Mouse (Mus musculus): ENCODE results near the gene Cadm4.
A peak's percentile ranks its signal among the peaks of the same experiment; 100 is the strongest.

Gene Cadm4

DNA sequence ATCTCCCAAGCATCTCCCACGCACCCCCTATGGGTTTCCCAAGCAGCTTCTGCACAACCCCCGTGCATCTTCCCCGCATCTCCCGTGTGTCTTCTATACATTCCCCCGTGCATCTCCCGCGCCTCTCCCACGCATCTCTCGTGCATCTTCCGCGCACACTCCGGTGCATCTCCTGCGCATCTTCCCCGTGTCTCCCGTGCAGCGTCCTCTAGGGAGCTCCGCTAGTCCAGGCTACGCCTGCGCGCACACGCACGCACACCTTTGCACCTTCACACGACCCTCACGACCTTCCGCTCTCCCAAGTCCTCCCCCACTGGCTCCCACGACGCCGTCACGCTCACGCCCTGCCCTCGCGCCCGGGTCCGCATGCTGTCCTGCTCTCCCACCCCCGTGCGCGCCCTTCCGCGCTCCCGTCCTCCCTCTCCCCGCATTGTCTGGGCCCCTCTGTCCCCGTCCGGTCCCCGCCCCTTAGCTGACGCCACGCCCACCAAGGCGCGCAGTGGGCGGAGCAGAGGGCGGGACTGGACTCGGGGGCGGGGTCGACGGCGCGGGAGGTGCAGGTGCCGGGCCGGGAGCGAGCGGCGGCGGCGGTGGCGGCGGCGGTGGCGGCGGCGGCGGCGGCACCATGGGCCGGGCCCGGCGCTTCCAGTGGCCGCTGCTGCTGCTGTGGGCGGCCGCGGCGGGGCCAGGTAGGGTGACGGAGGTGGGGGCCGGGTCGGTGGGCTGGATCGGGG lies at the start of gene Cadm4:
TSS of gene Cadm4 (plus strand) at position 550 of the 734 bp plus-strand sequence.
- DNase-seq = peak; percentile 96

DNA sequence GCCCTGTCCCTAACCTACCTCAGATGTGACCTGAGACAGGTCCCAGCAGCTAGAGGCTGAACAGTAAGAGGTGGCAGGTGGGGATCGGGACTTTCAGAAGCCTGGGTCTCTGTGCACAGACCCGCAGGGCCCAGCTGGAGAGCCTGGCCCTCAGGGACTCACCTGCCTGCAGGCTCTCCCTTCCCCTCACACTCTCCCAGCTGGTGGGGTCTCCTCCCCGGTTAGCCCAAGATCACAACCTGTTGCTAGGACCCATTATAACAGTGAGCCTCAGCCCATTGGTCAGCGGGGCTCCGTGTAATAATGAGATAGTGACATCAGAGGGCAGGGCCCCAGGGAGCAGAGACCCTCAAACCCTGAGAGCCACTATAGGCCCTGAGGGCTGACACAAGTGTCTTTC lies 46.5 kb upstream of the Cadm4 start:
- DNase-seq = no peak

DNA sequence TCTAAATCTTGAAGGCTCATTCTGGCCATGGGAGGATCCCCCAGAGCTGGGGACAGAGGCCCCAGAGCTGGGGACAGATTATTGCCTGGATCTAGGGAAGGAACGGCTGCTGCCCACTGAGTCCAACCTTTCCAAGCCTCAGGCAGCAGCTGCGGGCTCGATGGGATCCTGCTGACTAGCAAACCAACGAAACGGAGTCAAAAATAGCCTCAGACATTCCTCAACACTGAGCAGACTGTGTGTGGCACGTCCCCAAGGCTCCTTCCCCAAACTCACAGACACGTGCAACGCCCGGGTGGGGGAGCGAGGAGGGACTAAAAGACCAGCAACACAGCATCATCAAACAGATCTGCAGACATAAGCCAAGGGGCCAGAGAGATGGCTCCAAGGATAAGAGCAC lies 43.8 kb upstream of the Cadm4 start:
- DNase-seq = no peak

DNA sequence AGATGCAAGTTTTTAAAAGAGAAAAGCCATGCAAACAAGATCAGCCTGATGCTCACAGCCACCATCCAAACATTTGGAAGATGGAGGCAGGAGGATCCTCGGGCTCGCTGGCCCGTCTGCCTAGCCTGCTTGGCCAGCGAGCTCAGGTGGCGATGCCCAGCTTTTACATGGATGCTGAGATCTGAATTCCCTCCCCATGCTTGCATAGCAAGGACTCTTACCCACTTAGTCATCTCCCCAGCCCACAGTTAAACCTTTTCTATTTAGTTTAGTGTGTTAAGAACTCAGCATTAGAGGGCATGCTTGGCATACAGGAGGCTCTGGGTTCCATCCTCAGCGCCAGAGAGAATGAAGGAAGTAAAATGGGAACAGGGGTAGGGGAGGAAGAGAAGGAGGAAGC lies 42.6 kb upstream of the Cadm4 start:
- DNase-seq = no peak

DNA sequence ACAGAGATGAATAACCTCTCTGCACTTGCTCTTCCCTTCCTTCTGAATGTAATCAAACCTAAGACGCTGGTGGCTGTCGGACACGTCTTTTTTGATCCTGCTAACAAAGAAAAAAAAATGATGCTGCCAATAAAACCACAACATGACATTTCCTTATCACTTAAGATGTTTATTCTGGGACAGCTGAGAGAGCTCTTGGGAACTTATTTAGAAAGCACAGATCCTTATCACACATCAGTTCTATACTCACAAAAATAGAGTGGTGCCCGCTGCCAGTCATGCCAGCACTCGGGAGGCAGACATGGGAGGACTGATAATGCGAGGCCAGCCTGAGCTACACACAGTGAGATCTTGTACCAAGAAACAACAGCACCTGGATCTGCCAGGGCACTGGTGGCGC lies 41.9 kb upstream of the Cadm4 start:
- no peak for DNase-seq

DNA sequence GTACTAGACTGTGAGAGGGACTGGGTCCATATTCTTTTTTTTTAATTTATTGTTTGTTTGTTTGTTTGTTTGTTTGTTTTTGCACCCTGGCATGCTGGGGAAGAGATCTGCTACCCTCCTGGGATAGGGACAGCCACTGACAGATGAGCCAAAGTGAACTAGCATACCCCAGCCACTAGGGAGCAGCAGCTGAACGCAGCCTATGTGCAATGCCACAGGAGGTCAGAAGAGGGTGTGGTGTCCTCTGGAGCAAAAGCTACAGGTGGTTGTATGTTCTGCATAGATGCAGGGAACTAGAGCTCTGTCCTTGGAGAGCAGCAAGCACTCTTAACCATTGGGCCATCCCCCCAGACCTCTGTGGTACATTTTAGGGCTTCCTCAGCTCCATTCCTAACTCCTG lies 40.0 kb upstream of the Cadm4 start:
- DNase-seq = no peak

DNA sequence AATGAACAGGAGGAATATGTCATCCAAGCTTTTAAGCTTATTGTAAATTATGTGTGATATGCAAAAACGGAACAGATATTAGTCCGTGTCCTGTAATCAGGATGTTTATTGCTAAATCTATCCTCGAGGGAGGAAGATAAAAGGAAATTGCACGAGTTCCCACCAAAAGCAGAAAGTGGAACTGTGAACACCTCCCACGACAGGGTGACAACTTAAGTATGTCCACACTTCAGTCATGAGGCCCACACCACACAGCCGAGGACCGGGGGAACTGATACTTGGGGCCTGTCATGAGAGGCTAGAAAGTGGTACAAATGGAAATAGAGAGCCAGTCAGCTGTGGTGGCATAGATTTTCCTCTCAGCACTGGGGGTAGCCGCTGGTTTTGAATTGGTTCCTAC lies 39.5 kb upstream of the Cadm4 start:
- DNase-seq = no peak

DNA sequence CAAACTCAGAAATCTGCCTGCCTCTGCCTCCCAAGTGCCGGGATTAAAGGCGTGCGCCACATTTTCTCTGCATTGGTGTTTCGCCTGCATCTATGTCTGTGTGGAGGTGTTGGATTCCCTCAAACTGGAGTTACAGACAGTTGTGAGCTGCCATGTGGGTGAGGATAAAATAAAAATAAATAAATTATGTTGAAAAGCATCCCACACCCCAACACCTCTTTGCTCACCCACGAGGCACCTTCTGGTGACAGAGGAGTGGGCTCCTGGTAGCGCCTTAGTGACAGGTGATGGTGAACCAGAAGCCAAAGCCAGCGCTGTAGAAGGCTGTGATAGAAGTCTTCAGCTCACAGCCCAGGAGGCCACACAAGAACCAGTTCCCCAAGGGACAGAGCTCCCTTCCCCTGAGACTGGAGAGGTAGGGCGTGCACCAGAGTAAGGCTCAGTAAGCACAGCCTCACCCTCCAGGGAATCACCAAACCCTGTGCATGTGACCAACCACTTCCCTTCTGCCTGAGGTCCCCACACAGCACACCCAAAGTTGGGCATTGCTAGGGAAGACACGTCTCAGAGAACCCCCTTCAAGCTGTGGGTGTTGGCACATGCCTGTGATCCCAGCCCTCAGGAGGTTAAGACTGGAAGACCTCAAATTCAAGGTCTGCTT lies 36.4 kb upstream of the Cadm4 start:
- DNase-seq = no peak

DNA sequence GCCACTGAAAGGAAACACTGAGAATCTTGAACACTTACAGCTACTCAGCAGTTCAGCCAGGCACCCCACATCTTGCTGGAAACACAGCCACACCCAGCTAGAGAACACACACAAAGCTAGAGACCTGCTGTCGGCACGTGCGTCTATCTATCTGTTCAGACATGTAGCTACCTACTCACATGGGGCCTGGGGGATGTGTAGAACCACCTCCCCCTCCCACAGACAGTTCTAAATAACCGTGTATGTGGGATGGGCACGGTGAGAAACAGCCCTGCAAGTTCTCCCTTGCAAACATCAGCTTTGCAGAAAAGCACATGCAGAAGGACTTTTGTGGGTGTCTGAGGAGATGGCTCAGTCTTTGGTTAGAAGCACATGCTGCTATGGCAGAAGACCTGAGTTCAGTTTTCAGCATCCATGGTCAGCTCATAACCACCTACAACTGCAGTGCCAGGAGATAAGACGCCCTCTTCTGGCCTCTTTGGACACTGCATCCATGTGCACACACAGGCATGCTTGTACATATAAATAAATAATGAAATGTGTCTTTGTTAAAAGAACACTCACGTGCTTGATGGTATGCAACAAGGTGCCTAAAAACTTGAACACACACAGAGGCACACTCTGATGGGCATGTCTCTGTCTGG lies 35.0 kb upstream of the Cadm4 start:
- DNase-seq = no peak

DNA sequence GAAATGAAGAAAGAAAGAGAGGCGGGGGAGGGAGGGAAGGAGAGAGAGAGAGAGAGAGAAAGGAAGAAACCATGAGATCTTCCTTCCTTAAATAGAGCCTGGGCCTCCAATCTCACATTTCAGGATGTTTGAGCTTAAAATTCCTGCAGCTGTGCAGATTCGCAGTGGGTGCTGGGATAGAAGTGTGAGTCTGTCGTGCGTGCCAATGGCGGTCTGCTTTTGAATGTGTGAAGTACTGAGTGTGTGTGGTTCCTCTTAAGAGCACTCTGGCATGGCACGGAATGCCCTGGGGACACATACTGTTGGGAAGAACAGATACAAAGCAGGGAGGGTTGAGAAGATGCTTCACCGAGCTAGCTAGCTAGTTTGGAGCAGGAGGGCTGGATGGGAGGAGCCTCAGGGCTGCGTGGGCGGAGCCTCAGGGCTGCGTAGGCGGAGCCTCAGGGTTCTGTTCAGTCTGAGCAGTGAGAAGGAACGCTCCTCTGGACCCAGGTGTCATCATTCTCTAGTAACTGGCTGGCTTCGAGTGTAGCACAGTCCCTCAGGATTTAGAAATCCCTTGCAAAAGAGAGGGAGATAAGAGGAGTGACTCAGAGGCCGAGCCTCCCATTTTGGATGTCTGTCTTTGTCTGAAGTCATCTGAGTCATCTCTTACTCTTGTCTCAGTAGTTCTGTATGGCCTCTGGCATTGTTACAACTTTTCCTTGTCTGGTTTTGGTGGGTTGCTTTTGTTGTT lies 32.9 kb upstream of the Cadm4 start:
- no peak for DNase-seq

DNA sequence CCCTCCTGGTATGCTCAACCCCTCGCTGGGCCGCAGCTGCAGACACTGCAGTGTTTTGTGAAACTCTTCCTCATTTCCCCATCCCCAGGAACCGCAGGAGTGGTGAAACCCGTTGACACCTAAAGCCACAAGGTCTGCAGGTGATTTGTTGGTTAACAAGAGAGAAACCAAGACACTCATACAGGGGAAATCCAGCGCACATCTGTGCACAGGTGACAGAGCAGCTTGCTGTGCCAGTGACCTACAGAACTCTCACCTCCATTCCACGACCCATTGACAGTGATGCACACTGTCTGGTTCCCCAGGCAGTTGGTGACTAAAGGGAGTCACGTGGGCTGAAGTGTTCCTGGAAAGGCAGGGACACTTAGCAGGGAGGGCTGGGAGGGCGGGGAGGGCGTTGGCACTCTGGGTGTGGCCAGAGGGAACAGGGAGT lies 31.2 kb upstream of the Cadm4 start:
- no peak for DNase-seq

DNA sequence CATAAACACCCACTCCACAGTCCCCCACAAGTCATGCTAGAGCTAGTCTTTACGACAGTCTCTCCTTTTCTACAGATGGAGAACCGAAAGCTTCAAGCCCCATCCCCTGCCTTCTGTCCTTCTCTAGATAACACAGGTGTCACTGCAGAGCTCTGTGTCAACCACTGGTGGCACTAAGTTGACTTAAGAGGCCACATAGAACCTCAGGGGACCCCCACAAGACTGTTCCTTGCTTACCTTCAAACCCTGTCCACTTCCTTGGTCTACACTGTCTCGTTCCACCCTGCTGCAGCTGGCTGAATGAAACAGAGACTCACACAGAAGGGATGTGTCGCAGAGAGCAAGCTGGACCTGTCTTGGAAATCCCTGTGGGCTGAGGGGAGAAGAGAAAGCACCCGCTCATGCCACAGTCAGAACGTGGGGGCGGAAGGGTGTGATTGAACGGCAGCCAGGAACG lies 29.9 kb upstream of the Cadm4 start, which contains the start of gene Irgc1:
TSS of gene Irgc1 (minus strand) at position 443 of the 457 bp plus-strand sequence.
- no peak for DNase-seq

DNA sequence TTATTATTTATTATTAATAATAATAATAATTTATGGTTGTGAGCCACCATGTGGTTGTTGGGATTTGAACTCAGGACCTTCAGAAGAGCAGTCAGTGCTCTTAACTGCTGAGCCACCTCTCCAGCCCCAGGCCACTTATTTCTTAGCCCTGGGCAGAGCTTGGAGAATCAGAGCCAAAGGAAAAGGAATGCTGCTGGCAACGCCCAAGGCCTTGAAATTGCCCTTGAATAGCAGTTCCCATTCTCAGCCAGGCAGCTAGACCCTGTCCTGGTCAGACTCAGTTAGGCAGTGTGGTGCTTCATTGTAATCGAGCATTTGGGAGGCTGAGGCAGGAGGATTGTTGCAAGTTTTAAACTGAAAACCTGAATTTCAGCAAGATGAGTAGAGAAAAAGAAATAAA lies 27.6 kb upstream of the Cadm4 start:
- DNase-seq = no peak

DNA sequence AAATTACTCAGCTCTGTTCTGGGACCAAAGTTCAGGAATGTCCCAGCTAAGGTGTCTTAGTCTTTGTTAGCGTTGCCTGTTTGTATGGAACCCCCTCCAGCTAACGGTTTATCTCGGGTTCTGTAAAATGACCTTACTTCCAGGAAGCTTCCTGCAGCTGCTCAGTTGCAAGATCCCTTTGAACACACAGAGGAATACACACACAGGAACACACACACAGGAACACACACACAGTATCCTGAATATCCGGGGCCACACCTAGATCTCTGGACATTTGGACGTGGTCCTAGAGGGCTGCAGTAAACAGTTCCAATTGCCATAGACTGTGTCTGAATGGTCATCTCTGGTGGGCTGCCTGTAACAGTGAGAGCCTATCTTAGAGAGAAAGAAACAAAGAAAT lies 26.1 kb upstream of the Cadm4 start:
- no peak for DNase-seq

DNA sequence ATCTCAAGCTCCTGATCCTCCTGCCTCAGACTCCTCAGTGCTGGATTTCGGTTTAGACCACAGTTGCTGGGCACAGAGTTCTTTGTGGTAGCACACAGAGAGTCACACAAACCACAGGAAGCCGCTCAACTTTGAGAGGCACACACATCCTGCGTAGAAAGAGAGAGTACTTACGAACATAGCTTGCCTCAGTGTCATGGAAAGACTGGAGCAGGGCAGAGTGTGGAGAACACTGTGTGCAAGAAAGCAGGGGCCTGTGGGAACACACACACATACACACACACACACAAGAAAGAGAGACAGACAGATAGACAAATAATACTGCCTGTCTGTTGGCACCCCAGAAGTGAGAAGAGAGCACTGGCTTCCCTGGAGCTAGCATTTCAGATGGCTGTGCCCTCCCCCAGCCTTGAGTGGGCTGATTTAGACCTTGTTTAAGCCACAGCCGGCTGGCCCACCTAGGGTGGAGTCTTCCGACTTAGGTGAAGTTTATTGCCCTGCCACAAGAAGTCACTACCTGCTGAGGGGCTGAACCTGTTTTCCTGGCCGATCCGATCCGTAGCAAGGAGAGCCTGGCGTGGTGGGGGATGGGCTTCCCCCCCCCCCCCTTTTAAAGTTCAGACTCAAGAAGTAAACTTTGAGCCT lies 24.0 kb upstream of the Cadm4 start:
- no peak for DNase-seq

DNA sequence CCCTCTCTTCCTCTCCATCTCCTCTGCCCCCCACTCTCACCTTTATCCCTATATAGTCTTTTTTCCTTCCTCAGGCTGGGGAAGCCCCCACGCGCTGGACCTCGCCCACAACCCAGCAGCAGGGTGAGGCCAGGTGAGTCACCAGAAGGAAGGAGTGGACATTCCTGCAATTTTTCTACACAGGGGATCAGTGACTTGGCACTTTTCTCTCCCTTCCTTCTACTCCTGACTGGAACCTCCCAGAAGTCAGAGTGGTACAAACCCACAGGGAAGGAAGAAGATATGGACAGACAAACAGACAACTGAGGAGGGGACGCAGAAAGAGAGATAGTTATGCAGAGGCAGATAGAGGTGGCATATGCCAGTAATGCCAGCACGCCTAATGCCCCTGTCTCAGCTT lies 22.4 kb upstream of the Cadm4 start:
- DNase-seq = no peak

DNA sequence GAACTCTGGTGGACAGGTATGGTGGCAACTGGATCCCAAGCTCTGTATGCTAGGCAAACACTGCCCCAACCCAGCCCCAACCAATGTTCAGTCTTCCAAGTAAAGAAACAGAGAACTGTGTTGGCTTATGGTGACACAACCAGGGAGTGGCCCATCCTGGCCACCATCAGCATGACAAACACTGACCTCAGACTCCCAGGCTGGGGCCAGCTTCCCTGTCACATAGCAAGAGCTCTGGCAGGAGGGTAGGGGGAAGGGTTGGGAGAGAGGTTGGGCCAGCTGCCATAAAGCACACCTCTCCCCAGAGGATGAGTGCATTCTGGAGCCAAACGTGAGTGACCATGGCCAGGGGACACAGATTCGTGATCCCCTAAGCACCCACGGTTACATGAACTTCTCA lies 22.0 kb upstream of the Cadm4 start:
- DNase-seq = no peak

DNA sequence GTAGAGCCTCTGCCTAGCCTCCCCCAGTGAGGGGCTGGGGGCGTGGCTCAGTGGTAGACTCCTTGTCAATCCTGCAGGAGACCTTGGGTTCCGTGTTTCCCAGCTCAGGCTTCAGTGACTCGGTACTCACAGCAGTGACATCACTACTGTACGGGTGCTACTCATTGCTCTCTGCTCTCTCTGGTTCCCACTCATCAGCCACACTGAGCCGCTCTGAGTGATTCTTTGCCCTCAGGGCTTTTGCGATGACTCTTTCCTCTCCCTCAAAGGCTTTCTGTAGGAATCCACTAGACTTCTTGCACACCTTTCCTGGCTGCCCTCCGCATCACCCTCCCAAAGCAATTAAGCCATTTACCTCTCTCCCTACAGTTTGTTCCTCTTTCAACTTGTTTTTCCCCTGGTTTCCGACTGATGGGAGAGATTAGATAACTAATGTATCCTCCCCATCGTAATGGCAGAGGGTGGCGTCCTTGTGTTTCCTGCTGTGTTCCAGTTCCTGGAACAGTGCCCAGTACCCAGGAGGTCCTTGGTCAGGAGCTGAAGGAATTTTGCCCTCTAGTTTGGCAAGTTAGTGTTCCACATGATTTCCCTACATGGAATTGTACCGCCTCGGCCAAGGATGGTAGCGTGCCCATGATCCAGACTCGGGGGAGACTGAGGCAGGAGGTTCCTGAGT lies 20.3 kb upstream of the Cadm4 start:
- no peak for DNase-seq

DNA sequence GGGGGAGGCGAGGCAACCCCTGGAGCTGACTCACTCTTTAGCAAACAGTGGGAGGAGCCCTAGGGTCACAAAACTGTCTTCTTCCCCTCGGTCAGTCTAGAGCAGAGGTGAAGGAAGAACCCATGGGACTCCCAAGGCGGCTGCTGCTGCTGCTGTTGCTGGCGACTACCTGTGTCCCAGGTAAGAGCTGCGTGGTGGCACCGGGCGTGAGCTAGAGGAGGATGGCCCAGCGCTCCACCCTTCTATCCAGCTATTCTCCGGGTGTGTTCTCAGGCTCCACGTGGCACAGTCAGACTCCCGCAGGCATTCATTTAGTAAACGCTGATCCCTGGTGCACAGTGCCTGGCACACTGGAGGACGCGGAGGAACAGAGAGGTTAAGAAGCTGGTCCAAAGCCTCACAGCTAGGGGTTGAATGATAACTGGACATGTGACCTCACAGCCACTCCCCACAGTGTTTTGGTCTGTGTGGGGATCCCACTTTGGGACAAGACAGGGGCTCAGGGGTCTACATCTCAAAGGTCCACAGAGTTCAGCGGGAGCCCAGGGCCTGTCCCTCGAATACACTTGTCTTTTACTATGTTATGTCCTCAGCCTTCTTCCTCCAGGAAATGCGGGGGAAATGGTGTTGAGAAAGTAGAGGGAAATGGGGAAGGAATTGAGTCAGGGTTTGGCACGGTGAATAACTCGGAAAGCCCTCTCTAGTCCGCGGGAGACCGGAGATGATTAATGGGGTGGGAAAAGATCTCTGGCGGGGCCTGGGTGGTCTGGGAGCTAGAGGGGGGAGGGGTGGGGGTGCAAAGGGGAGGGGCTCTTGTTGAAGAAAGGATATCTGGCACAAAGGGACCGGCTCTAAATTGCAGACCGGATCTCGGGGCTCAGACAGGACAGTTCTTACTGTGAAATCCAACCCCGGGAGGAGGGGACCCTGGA lies 19.2 kb upstream of the Cadm4 start, which contains the start of gene Plaur:
TSS of gene Plaur (plus strand) at position 97 of the 932 bp plus-strand sequence.
- DNase-seq = no peak

DNA sequence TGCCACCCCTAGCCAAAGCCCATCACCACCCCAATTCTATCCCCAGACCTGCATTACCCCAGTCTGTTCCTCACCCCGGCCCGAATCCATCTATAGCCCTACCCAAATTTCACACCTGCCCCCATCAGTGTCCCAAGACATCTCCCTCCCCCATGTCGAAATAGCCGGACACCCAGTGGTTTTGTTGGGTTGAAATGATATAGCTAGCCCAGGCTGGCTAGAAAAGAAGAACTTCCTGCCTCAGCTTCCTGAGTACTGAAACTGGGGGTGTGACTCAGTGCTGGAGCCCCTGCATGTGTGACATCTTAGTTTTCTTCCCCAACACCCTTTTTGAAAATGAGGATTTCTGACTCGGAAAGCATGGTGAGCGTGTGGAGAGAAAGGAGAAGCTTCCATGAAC lies 15.0 kb upstream of the Cadm4 start:
- DNase-seq = no peak

DNA sequence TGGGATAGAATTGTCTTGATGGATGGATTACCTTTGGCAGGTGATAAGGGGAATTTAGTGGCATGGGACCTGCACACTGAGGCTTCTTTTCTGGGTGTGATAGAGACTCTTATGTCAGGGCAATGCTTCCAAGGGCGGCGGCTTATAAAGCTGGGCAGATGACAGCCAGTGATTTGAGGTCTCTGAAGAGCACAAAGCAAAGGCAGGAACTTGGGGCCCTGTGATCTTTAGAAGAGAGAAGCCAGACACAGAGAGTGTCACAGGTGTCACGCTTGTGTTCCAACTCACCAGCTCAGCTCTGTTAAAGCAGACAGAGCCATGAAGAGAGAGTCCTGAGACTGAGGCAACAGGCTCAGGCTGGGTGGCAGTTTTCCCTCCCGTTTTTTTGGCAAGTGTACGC lies 13.9 kb upstream of the Cadm4 start:
- no peak for DNase-seq

Measured in cerebellum, adult 8-10 months (tissue).